Mouse (Mus musculus) E14TG2a.4 (cell line): ENCODE measurements at regions not wholly inside any gene's neighbourhood (a gene's known extent, or its start where the extent isn't known, plus 50 kb on each side); places are given as distances from the start of the nearest gene placed in this dataset.

Experiments
- H3K27me3 ChIP-seq: 2 replicates; pipeline ENCODE4 v1.6.1; 2014; ENCODE audit warnings: low read length, control low read depth; ENCODE audit not compliant: insufficient read depth
- H3K36me3 ChIP-seq: 2 replicates; pipeline ENCODE4 v1.6.1; 2014; ENCODE audit warnings: low read length, control low read depth; ENCODE audit not compliant: insufficient read depth
- H3K4me1 ChIP-seq: replicated peaks from 2 replicates; pipeline ENCODE4 v1.6.1; 2014; ENCODE audit warnings: low read depth, low read length, control low read depth
- H3K4me3 ChIP-seq: replicated peaks from 2 replicates; pipeline ENCODE4 v1.5.1; 2014; ENCODE audit warnings: mild to moderate bottlenecking, low read length
- H3K9me3 ChIP-seq: 2 replicates; pipeline ENCODE4 v1.6.1; 2014; ENCODE audit warnings: low read length, control low read depth
- CTCF ChIP-seq: conservative IDR thresholded peaks from 2 replicates; pipeline ENCODE4 v1.5.1; 2014; ENCODE audit warnings: low read length
- NANOG ChIP-seq: IDR thresholded peaks from 2 replicates; pipeline ENCODE4 v1.6.1; 2014; ENCODE audit warnings: borderline replicate concordance, low read length, mixed read lengths
- POU5F1 ChIP-seq: IDR thresholded peaks from 2 replicates; pipeline ENCODE4 v1.6.1; 2014; ENCODE audit warnings: low read length, borderline replicate concordance

DNA sequence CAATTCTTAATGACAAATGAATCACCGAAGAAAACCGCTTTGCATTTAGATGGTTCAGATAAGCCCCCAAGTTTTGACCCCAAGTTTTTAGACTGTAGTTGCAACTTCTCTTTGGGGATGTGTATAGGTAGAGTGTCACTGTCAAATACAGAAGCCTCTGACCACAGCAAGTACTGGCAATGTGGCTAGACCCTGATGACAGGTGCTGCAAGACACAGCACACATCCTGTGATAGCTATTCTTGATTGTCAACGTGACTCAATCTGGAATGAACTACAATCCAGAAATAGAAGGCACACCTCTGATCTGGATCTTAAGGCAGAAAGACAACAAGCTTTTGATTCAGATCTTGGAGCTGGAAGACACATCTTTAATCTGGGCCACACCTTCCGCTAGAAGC lies 207.3 kb upstream of the Pfn2 start:
- Histone ChIP-seq H3K9me3 (no peaks in the 10 kb centered on the region), H3K36me3 (no peaks in the 10 kb centered on the region), H3K4me1 (peaks cover 10% of the 10 kb centered on the region), H3K4me3 (no peak overlapping the region), H3K27me3 (no peaks in the 10 kb centered on the region)
- TF ChIP-seq NANOG: no peak
- TF ChIP-seq POU5F1: no peak

DNA sequence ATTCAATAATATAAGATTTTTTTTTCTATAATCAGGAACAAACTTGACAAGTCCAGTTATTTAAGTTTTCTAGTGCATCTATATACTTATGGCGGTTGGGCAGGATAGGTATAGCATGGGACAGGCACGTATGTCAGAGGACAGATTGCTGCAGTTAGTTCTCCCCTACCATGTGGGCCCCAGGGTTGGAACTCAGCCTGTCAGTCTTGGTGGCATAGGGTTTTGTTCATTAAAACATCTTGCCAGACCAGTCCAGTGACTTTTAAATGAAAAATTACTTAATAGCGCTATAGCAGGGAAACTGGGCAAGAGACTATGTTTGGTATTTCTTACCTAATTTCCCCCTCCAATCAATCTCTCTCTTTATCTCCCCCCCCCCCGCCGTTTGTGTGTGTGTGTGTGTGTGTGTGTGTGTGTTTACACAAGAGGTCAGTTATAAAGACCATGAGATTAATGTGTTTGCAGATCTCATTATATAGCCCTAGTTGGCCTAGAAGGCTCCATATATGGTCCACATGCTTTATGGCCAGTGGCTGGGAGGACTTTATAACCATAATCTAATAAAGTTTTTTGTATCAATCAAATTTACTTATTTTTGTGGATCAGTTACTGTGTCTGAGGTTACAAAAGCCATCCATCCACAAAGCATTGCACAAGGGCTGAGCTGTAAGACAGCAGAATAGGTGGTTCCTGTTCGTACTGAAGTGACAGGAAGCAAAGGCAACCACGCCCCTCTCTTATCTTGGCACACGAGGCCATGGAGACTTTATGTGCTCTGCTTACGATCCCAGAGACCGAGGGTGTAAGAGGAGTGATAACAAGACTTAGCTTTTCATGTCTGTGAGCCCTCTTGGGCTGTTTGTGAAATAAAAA lies 208.5 kb upstream of the Pfn2 start:
- H3K27me3 ChIP-seq: no peaks in the 10 kb centered on the region
- no peaks in the 10 kb centered on the region for H3K36me3 ChIP-seq
- TF ChIP-seq CTCF (no peak), NANOG (no peak), POU5F1 (no peak)
- H3K4me1 ChIP-seq: peaks cover 10% of the 10 kb centered on the region
- no peak overlapping the region for H3K4me3 ChIP-seq
- no peaks in the 10 kb centered on the region for H3K9me3 ChIP-seq

DNA sequence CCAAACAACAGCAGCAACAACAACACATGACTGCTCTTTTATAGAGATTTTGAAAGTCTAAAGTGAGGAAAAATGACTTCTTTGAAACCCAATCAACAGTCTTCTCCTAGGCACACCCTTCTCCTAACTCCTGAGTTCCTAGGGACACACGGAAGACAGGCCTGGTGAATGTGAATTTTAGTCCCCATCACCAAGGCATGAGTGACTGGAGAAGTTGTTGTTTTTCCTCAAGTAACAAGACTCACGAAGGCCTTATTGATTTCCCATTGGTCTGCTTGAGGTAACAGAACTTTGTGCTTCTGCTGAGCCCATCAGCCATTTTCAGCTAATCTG lies 209.2 kb upstream of the Pfn2 start:
- TF ChIP-seq NANOG: no peak
- H3K36me3 ChIP-seq: no peaks in the 10 kb centered on the region
- no peak overlapping the region for H3K4me3 ChIP-seq
- peaks cover 10% of the 10 kb centered on the region for H3K4me1 ChIP-seq
- H3K27me3 ChIP-seq: no peaks in the 10 kb centered on the region
- H3K9me3 ChIP-seq: peaks cover 3% of the 10 kb centered on the region

DNA sequence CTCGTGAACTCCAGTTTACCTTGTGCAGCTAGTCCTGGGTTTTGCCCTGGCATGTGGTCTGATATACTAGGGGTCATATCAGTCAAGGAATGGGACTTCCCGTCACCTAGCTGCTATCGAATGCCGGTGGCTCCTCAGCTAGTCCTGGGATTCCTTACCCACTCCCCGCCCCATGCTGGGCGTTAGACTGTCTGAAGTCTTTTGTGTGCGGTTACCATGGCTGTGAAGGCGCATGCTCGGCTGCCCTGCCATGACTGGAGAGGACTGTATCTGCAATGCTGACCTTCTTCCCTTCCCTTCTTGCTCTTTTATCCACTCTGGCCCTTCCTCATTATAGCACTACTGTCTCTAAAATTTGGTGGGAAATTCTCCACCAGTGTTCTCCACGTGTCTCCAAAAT lies 210.3 kb upstream of the Pfn2 start:
- no peaks in the 10 kb centered on the region for H3K36me3 ChIP-seq
- no peak for TF ChIP-seq CTCF
- TF ChIP-seq NANOG: no peak
- no peak for TF ChIP-seq POU5F1
- H3K27me3 ChIP-seq: no peaks in the 10 kb centered on the region
- H3K9me3 ChIP-seq: peaks cover 8% of the 10 kb centered on the region
- peaks cover 10% of the 10 kb centered on the region for H3K4me1 ChIP-seq
- H3K4me3 ChIP-seq: no peak overlapping the region

DNA sequence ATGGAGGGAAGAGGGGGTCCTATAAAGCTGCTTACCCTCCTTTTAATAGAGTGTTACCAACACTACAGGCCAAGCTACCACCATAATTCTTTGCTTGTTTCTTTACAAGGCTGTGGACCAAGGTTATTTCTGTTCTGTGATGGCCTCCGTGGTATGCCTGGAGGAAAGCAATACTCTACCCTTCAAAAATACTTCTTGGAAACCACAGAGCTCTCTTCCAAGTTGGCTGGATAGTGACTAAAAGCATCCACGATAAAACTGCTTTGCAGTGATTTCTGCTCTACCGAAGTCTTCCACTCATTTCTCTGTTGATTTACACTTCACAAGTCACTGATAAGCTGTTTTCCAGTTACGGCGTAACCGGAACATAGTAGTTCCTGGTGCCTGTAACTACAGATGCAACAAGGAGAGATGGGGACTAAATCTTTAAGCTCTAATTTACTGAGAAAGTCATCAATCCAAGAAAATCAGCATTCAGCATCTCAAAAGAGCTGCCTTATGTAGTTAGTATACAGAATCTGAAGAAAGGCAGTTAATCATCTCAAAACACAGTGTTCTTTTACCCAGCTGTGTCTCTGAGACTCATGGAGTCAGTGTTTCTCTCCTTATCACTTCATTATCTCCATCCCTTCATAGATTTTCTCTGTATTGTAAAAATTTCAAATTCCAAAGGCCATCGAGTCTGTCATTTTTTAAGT lies 216.1 kb upstream of the Pfn2 start:
- H3K4me1 ChIP-seq: no peaks in the 10 kb centered on the region

DNA sequence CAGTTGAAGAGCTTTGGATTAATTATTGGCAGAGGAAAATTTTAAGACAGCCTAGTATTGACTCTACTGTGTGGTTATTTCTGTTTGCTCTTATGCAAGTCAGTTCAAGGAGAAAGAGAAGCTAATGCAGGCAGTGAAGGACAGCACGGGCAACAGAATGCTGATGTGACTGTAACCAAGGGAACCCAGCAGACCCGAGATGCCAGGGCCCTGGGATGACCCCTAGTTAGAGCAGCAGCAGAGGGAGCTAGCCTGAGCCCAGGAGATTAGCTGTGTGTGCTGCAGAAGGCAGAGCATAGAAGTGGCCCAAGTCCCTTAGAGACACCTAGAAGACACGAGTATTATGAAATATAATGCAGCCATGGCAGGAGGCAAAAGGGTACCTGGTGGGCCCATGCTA lies 223.7 kb upstream of the Pfn2 start:
- Histone ChIP-seq H3K4me3 (no peak overlapping the region), H3K4me1 (no peaks in the 10 kb centered on the region), H3K27me3 (no peaks in the 10 kb centered on the region), H3K36me3 (no peaks in the 10 kb centered on the region), H3K9me3 (peaks cover 5% of the 10 kb centered on the region)
- TF ChIP-seq NANOG (no peak), CTCF (no peak), POU5F1 (no peak)

More for the DNA sequence above, 216.1 kb upstream of the Pfn2 start:
- peaks cover 8% of the 10 kb centered on the region for H3K9me3 ChIP-seq
- no peaks in the 10 kb centered on the region for H3K27me3 ChIP-seq
- TF ChIP-seq POU5F1: no peak
- no peak for TF ChIP-seq CTCF
- no peak for TF ChIP-seq NANOG
- no peak overlapping the region for H3K4me3 ChIP-seq
- no peaks in the 10 kb centered on the region for H3K36me3 ChIP-seq

DNA sequence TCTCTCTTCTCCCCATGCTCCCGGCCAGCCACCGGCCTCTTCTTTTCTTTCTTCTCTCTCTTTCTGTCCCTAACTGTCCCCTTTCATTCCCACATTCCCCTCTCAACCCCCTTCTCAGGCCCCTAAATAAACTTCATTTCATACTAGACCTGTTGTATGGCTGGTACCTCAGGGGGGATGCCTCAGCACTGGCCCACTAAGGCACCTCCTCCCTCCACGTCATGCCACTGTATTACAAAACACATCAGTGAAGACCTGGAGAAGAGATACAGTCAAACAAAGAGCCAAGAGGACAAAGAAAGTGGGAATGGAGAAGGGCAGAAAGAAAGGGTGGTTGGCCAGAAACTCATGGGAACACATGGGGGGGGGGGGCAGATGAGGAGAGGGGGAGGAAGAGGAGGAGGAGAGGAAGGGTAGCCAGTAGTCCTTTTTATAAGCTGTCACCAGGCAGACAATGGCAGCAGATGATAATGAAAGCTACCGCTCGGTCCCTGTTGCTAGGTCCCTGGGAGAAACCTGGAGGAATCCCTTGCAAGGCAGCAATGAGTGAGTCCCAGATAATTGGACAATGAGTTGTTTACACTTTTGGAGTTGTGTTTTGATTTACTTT lies 224.5 kb upstream of the Pfn2 start:
- TF ChIP-seq NANOG: no peak
- TF ChIP-seq CTCF: no peak
- no peak for TF ChIP-seq POU5F1

DNA sequence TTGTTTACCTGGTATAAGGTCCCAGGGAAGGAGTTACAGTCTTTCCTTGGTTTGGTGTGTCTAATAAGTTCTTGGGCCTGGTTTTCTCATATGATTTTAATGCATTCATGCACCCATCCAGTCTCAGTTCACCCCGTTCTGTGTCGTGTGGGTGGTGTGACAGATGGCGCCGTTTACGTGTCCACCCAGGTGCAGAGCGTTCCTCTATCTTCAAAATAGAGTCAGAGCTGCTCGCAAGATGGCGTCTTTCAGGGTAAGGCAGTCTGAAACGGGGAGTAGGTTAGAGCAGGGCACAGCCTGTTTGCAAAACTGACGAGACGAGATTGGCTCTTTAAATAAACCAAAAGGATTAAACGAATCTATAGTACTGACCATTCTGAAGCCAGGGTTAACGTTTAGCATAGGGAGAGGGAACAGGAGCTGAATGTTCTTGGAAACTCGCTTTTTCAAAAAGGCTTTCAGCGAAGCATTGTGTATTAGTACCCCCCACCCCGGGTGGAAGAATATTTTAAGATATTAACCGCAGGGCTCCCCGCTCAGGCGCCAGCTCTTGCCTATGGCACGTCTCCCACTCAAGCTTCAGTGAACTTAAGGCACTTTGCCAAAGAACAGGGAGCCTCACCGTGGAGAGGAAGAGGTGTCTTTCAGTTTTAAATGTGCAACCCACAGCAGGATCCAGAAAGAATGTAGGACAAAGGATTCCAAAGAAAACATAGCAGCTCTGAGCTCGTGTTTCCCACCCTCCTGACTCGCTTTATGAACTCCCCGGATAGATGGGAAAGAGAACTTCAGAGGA lies 241.7 kb upstream of the Pfn2 start:
- no peak overlapping the region for H3K4me3 ChIP-seq
- no peaks in the 10 kb centered on the region for H3K4me1 ChIP-seq
- no peaks in the 10 kb centered on the region for H3K36me3 ChIP-seq
- TF ChIP-seq POU5F1 (no peak), NANOG (no peak), CTCF (no peak)
- 0 out of 2 replicates have a peak, but pooled peaks cover 4% of the 10 kb centered on the region for H3K9me3 ChIP-seq
- H3K27me3 ChIP-seq: no peaks in the 10 kb centered on the region

More for the DNA sequence above, 224.5 kb upstream of the Pfn2 start:
- Histone ChIP-seq H3K9me3 (peaks cover 5% of the 10 kb centered on the region), H3K4me3 (no peak overlapping the region), H3K4me1 (no peaks in the 10 kb centered on the region), H3K27me3 (no peaks in the 10 kb centered on the region), H3K36me3 (no peaks in the 10 kb centered on the region)
